Mouse (Mus musculus): ENCODE data around the gene Mid1. TPM values are rescaled to one million over a fixed set of nuclear protein-coding genes. Genes with fewer than 3 reads are reported as not detected.

Gene Mid1
- polyA plus RNA-seq, 1 experiment from 2014 or later: 1.6 TPM

DNA sequence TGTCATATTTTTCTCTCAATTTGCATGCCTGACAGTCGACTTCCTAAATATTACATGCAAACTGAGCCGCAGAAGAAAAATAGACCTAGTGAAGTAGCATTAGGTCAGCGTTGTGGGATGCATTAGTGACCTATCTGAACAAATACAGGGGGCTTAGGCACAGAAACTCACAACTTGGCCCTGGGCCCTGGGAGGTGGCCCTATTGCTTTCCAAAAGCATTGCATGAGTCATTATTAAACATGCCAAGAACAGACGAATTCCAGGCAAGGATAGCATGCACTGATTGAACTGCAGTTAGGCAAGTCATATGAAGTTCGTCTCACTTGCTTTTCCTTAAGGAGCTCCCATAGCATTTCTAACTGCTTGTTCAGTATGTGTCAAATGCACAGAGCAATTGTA is 183.2 kb downstream of the Mid1 start:
- no peak overlapping the region for H3K4me2 ChIP-seq (ENCODE audit: low read depth, low read length)
- 41% methylated on average over 5 of the region's 5 CpGs for WGBS (ENCODE audit: insufficient replicate concordance)

DNA sequence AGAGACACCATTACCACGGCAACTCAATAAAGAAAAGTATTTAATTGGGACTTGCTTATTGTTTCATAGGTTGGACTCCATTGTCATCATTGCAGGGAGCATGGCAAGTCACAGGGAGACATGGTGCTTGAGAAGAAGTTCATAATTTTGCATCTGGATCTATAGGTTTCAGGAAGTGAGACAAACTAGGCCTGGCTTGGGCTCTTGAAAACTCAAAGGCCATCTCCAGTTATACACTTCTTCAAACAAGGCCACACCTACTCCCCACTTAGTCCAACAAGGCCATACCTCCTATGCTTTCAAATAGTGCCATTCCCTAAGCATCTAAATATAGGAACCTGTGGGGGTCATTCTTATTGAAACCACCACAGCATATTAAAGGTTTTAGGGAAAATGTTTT is 189.5 kb downstream of the Mid1 start:
- H3K9ac ChIP-seq (ENCODE audit: low read depth, low read length): no peak overlapping the region
- H3K4me3 ChIP-seq (ENCODE audit: low read depth, low read length): no peak overlapping the region
- no peaks in the 10 kb centered on the region for H3K36me3 ChIP-seq (ENCODE audit: control insufficient read depth, insufficient read depth)
- no peak for ATAC-seq (ENCODE audit: low read depth)
- no peaks in the 10 kb centered on the region for H3K9me3 ChIP-seq (replicated peaks; ENCODE audit: control insufficient read depth, low read length)
- H3K27me3 ChIP-seq (ENCODE audit: control insufficient read depth, insufficient read depth, low read depth, low read length): peaks cover 3% of the 10 kb centered on the region
- 71% methylated on average over 1 of the region's 1 CpGs for WGBS (ENCODE audit: insufficient replicate concordance)
- H3K4me2 ChIP-seq (ENCODE audit: low read depth, low read length): no peak overlapping the region
- H3K4me1 ChIP-seq (ENCODE audit: control insufficient read depth, low read depth, low read length): no peaks in the 10 kb centered on the region
- no peak overlapping the region for H3K27ac ChIP-seq (ENCODE audit: low read length)

More for the DNA sequence above, 183.2 kb downstream of the Mid1 start:
- Histone ChIP-seq H3K27ac (ENCODE audit: low read length) (no peak overlapping the region), H3K9ac (ENCODE audit: low read depth, low read length) (no peak overlapping the region), H3K36me3 (ENCODE audit: control insufficient read depth, insufficient read depth) (no peaks in the 10 kb centered on the region), H3K4me3 (ENCODE audit: low read depth, low read length) (no peak overlapping the region), H3K27me3 (ENCODE audit: control insufficient read depth, insufficient read depth, low read depth, low read length) (no peaks in the 10 kb centered on the region; the same call in 1 of the 2 replicates), H3K9me3 (replicated peaks; ENCODE audit: control insufficient read depth, low read length) (no peaks in the 10 kb centered on the region), H3K4me1 (ENCODE audit: control insufficient read depth, low read depth, low read length) (no peaks in the 10 kb centered on the region)
- ATAC-seq (ENCODE audit: low read depth): no peak

DNA sequence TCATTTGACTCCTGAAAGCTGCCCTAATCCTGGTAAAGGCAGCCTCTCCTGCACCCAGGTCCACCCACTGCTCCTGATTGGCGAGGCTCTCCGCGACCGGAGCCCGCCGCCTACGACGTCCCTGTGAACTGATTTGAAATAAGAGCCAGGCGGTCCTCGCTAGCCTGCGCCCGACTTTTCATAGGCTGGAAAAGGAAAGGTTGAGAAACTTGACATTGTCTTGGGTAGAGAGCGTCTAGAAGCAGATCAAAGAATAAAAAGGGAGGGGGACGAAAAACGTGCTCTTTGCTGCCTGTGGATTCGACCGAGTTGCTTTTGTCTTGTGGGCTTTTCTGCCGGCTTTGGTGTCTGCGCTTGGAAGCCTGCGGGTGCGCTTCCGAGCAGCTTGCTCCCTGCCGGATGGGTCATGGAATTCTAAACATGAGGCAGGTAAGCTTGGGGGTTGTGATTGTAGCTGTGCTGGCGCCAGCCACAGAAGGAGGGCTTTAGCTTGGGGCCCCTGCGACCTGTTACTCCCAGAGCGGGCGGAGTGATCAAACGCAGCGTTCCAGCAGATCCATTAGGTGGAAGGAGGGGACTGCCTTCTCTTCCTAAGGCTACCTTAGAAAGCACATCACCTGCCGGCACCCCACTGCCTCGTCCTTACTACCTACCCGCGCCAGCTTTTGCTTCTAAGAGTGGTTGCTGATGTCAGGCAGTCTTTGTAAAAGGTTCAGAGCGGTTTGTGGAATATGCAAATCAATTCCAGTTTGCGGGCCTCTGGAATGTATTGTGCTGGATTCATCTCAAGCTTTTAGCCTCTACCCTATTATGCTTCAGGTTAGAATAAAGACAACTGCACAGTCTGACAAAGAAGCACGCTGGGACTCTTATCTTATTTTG is 194.7 kb downstream of the Mid1 start:
- peaks cover 12% of the 10 kb centered on the region for H3K27me3 ChIP-seq (ENCODE audit: control insufficient read depth, insufficient read depth, low read depth, low read length)
- H3K4me2 ChIP-seq (ENCODE audit: low read depth, low read length): peak overlapping the region; percentile 49
- H3K4me3 ChIP-seq (ENCODE audit: low read depth, low read length): peak overlapping the region; percentile 41
- peak overlapping the region; percentile 44; the same call in 1 of the 2 replicates for H3K27ac ChIP-seq (ENCODE audit: low read length)
- ATAC-seq (ENCODE audit: low read depth): peak; percentile 80
- H3K36me3 ChIP-seq (ENCODE audit: control insufficient read depth, insufficient read depth): no peaks in the 10 kb centered on the region
- no peaks in the 10 kb centered on the region for H3K4me1 ChIP-seq (ENCODE audit: control insufficient read depth, low read depth, low read length)
- H3K9me3 ChIP-seq (replicated peaks; ENCODE audit: control insufficient read depth, low read length): no peaks in the 10 kb centered on the region
- H3K9ac ChIP-seq (ENCODE audit: low read depth, low read length): no peak overlapping the region
- 16% methylated on average over 36 of the region's 36 CpGs for WGBS (ENCODE audit: insufficient replicate concordance)

DNA sequence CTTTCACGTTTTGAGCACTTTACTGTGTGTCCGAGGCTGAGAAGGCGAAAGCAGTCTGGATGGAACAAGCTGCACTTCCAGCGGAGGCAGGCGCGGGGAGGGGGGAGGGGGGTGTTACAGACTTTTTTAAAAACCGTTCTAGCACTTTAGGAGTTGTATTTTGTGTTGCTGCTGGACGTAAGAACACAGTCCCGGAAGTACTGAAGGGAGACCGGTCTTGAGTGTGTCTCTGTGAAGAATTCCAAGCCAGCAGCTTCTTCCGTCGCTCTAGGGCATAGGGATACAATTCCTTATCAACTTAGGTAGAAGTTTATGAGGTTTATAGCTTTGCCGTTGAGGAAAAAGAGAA is 195.3 kb downstream of the Mid1 start:
- ATAC-seq (ENCODE audit: low read depth): no peak
- 10% methylated on average over 13 of the region's 13 CpGs for WGBS (ENCODE audit: insufficient replicate concordance)
- Histone ChIP-seq H3K4me3 (ENCODE audit: low read depth, low read length) (peak overlapping the region; percentile 41), H3K4me1 (ENCODE audit: control insufficient read depth, low read depth, low read length) (no peaks in the 10 kb centered on the region), H3K36me3 (ENCODE audit: control insufficient read depth, insufficient read depth) (no peaks in the 10 kb centered on the region), H3K4me2 (ENCODE audit: low read depth, low read length) (peak overlapping the region; percentile 49), H3K27me3 (ENCODE audit: control insufficient read depth, insufficient read depth, low read depth, low read length) (peaks cover 12% of the 10 kb centered on the region), H3K27ac (ENCODE audit: low read length) (no peak overlapping the region), H3K9me3 (replicated peaks; ENCODE audit: control insufficient read depth, low read length) (no peaks in the 10 kb centered on the region), H3K9ac (ENCODE audit: low read depth, low read length) (no peak overlapping the region)

DNA sequence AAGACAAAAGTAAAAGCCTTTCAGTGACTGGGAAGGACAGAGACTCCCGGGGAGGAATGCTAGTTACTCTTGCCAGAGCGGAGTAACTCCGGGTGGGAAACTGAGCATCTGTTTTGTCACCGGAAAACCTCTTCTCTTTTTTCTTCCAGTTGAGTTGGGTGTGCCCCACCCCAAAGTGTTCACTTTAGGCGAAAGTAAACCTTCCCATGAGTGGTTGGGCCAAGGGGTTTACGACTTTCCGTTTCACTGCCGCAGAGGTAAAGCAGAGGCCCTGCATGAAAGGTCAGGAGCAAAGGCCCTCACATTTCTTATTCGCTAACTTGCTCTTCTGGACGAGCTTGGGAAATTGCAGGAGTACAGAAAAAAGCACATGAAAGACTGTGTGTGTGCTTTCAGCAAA is 195.8 kb downstream of the Mid1 start:
- H3K9ac ChIP-seq (ENCODE audit: low read depth, low read length): no peak overlapping the region
- no peak overlapping the region for H3K27ac ChIP-seq (ENCODE audit: low read length)
- ATAC-seq (ENCODE audit: low read depth): no peak
- peak overlapping the region; percentile 49 for H3K4me2 ChIP-seq (ENCODE audit: low read depth, low read length)
- peak overlapping the region; percentile 41 for H3K4me3 ChIP-seq (ENCODE audit: low read depth, low read length)
- peaks cover 12% of the 10 kb centered on the region for H3K27me3 ChIP-seq (ENCODE audit: control insufficient read depth, insufficient read depth, low read depth, low read length)
- 25% methylated on average over 10 of the region's 10 CpGs for WGBS (ENCODE audit: insufficient replicate concordance)
- H3K36me3 ChIP-seq (ENCODE audit: control insufficient read depth, insufficient read depth): no peaks in the 10 kb centered on the region
- no peaks in the 10 kb centered on the region for H3K4me1 ChIP-seq (ENCODE audit: control insufficient read depth, low read depth, low read length)
- H3K9me3 ChIP-seq (replicated peaks; ENCODE audit: control insufficient read depth, low read length): no peaks in the 10 kb centered on the region

DNA sequence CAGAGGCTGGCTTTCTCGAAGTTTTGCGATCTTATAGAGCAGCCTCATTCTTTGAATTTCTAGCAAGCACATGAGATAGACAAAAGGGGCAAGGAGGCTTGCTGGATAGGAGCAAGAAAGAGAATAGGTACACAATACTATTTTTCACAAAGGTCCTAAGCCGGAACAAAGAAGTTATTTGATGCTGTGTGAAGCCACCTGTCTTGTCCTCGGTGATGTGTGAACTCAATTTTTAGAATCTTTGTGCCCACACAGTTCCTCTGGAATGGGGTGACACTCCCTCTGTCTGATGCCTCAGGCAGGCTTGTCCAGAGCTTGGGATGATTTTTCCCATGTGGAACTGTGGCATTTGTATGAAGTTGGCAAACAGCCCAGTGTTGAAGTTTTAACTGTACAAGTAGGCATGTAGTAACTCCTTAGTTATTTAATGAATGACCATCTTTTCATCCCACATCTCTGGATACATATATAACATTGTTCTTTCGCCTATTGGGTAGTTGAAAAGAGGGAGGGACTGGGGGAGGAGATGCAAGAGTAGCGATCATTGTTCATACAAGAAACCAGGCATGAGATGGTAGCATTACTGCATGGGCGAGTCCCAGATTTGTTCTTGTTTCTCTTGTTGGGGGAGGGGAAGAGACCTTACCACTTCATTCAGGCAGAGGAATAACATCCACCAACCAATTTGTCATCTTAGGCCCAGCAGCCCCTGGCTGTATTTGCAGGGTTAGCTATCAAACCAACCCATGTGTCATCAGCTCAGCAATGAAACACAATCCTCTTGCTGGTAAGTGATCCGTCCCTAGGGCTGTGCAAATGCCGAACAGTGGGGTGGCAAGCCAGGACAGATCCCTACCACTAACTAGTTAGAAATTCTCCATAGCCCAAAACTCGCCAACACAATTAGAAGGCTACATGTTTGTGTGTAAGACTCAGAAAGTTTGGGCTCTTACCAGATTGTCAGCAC is 196.5 kb downstream of the Mid1 start:
- Histone ChIP-seq H3K9ac (ENCODE audit: low read depth, low read length) (no peak overlapping the region), H3K36me3 (ENCODE audit: control insufficient read depth, insufficient read depth) (no peaks in the 10 kb centered on the region), H3K4me1 (ENCODE audit: control insufficient read depth, low read depth, low read length) (no peaks in the 10 kb centered on the region), H3K27ac (ENCODE audit: low read length) (no peak overlapping the region), H3K27me3 (ENCODE audit: control insufficient read depth, insufficient read depth, low read depth, low read length) (peaks cover 12% of the 10 kb centered on the region), H3K4me2 (ENCODE audit: low read depth, low read length) (no peak overlapping the region), H3K9me3 (replicated peaks; ENCODE audit: control insufficient read depth, low read length) (no peaks in the 10 kb centered on the region), H3K4me3 (ENCODE audit: low read depth, low read length) (no peak overlapping the region)
- 51% methylated on average over 10 of the region's 10 CpGs for WGBS (ENCODE audit: insufficient replicate concordance)
- ATAC-seq (ENCODE audit: low read depth): no peak

DNA sequence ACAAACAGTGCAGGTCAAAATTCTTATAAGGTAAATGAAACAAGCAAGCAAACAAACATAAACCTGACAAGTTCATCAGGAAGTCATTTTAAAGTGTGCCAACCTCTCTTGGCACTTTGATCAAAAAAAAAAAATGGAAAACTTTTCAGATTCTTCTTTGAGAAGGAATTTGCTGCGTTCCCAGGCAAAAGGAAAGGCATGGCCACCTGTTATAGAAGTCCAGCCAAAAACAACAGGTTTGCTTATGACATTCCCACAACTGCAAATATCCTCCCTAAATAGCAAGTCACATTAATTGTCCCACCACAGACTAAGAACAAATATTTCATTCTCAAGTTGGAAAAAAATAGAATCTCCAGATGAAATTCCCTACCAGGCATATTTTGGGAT is 197.2 kb downstream of the Mid1 start:
- Histone ChIP-seq H3K4me3 (ENCODE audit: low read depth, low read length) (no peak overlapping the region), H3K4me1 (ENCODE audit: control insufficient read depth, low read depth, low read length) (no peaks in the 10 kb centered on the region), H3K9me3 (replicated peaks; ENCODE audit: control insufficient read depth, low read length) (no peaks in the 10 kb centered on the region), H3K36me3 (ENCODE audit: control insufficient read depth, insufficient read depth) (no peaks in the 10 kb centered on the region), H3K27me3 (ENCODE audit: control insufficient read depth, insufficient read depth, low read depth, low read length) (peaks cover 12% of the 10 kb centered on the region), H3K4me2 (ENCODE audit: low read depth, low read length) (no peak overlapping the region), H3K27ac (ENCODE audit: low read length) (no peak overlapping the region), H3K9ac (ENCODE audit: low read depth, low read length) (no peak overlapping the region)
- 59% methylated on average over 1 of the region's 1 CpGs for WGBS (ENCODE audit: insufficient replicate concordance)
- no peak for ATAC-seq (ENCODE audit: low read depth)

DNA sequence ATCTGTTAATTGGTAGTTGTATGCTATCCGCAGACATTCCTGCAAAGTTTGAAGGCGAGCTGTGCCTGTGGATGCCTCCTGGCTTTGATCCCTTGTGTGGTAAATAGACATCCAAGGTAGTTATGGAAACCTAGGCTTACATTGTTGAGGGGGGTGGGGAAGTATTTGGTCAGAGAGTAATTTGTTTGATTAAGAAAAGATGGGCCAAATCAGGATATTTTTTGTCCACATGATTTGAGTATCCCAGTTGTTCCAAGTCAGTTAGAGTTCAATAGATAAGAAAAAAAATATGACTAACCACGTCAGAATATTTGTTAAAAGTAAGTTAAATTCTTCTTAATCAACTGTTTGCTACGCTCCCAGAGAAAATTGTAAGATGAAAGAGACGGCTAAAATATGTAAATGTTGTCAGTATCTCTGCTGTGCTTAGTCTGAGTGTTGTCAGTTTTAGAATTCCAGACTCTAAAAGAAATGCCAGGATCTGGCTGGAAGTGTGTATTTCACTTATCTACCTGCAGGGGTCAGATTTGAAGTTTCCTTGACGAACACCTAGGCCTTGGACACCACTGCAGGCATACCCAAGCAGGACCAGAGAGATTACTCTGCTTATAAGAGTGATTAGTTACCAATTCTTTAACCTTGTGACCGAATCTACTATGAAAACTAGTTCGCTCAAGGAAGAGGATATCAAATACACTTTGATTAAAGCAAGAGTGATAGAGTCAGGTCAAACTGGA is 198.7 kb downstream of the Mid1 start:
- Histone ChIP-seq H3K36me3 (ENCODE audit: control insufficient read depth, insufficient read depth) (no peaks in the 10 kb centered on the region), H3K27me3 (ENCODE audit: control insufficient read depth, insufficient read depth, low read depth, low read length) (peaks cover 12% of the 10 kb centered on the region), H3K4me3 (ENCODE audit: low read depth, low read length) (no peak overlapping the region), H3K4me2 (ENCODE audit: low read depth, low read length) (no peak overlapping the region), H3K4me1 (ENCODE audit: control insufficient read depth, low read depth, low read length) (no peaks in the 10 kb centered on the region), H3K9ac (ENCODE audit: low read depth, low read length) (no peak overlapping the region), H3K27ac (ENCODE audit: low read length) (no peak overlapping the region), H3K9me3 (replicated peaks; ENCODE audit: control insufficient read depth, low read length) (no peaks in the 10 kb centered on the region)
- no peak for ATAC-seq (ENCODE audit: low read depth)
- 42% methylated on average over 8 of the region's 8 CpGs for WGBS (ENCODE audit: insufficient replicate concordance)
